Comparison of ENCODE assay signal across 9 mouse cellular contexts in the genomic region with DNA sequence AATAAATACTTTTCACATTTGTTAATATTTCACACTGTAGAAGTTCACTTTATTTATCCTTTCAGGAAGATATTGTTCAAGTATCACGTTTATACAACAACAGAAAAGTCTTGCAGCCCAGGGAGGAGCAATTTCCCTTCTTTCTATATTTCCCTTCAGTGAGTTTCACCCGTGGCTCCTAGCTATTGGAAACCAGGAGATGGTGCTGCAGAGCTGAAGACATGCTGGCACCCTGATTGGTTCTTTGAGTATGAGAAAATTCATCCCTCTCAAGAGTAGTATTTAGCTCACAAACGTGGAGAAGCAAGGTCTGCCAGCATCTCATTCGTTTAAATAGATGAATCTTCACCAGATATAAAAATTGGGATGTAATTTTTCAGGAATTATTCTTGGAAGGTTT.
DNase-seq lines count a peak whose midpoint lies in the region.
"Had no signal": no experiment of that assay in that cellular context is flagged by ENCODE, and none has a peak within 500 bp of the region (broad histone marks: within the 10 kb centered on the region; RNA-seq: fewer than 3 reads in every experiment).

No protein-coding gene starts in this region.

- H3K27ac ChIP-seq in heart, embryonic 10.5 days: no peak overlapping the region
- H3K27ac ChIP-seq: liver, embryonic 14.5 days had no signal

- H3K4me1 ChIP-seq in heart, embryonic 10.5 days: no peaks in the 10 kb centered on the region

- H3K9me3 ChIP-seq in heart, embryonic 10.5 days: no peaks in the 10 kb centered on the region

- H3K36me3 ChIP-seq in heart, embryonic 10.5 days: no peaks in the 10 kb centered on the region

- DNase-seq in heart, adult 8-10 months (ENCODE audit: low spot score): peak; percentile 13
- DNase-seq in heart, embryonic 10.5 days (ENCODE audit: low spot score): no peak
- DNase-seq in urinary bladder, postnatal 14 days (ENCODE audit: low spot score): peak; percentile 27
- DNase-seq in urinary bladder, adult 2 months (ENCODE audit: low spot score): no peak
- peak; percentile 26 for DNase-seq in gastrocnemius, postnatal 14 days
- DNase-seq in lung, adult 18-20 months: peak; percentile 9 to 16
- DNase-seq in spleen, postnatal 14 days (ENCODE audit: low spot score in 2 of 2): no peak
- DNase-seq in MN1 (ENCODE audit: low spot score): no peak

- H3K27me3 ChIP-seq in heart, embryonic 10.5 days (ENCODE audit: insufficient read depth, poor library complexity, severe bottlenecking): no peaks in the 10 kb centered on the region

- intact Hi-C loops in gastrocnemius, postnatal 14 days (cut with DNase I; ENCODE audit: low total_unique reads): loop anchor here (5.0 to 10.0 kb wide), 2 partner anchors 262 to 344 kb away; partner anchors contain the start of gene Avpr1a

- WGBS in heart, embryonic 10.5 days: 27% methylated on average over 4 of the region's 4 CpGs

- H3K4me3 ChIP-seq in heart, embryonic 10.5 days: no peak overlapping the region

Comparison
In these comparisons a context has a peak if more than half of its experiments do, and no peak if none do; other contexts are left out.
1. DNase-seq: peak in heart, adult 8-10 months (single experiment), urinary bladder, postnatal 14 days (single experiment), gastrocnemius, postnatal 14 days (single experiment) and lung, adult 18-20 months (2 of 2); none in heart, embryonic 10.5 days (single experiment), urinary bladder, adult 2 months (single experiment), spleen, postnatal 14 days (0 of 2) and MN1 (single experiment).